9 mouse cellular contexts compared by ENCODE assay signal in genomic region chr7:115204916-115205315, GRCm38 (mm10).
DNase-seq lines count a peak whose midpoint lies in the region; ATAC-seq and TF ChIP-seq lines count a peak whose summit lies in the region.
"Had no signal": no experiment of that assay in that cellular context is flagged by ENCODE, and none has a peak within 500 bp of the region (broad histone marks: within the 10 kb centered on the region; RNA-seq: fewer than 3 reads in every experiment).

No protein-coding gene starts in this region.

- H3K4me3 ChIP-seq in kidney, adult 2 months (ENCODE audit: insufficient read depth, low read depth, low read length): no peak overlapping the region
- H3K4me3 ChIP-seq in lung, embryonic 15.5 days: no peak overlapping the region
- no peak overlapping the region for H3K4me3 ChIP-seq in forebrain, embryonic 11.5 days (ENCODE audit: low read depth, low read length)

- H3K27me3 ChIP-seq in kidney, adult 2 months (replicated peaks; ENCODE audit: control insufficient read depth, insufficient read depth, low read length): no peaks in the 10 kb centered on the region
- H3K27me3 ChIP-seq in lung, embryonic 15.5 days: no peaks in the 10 kb centered on the region
- H3K27me3 ChIP-seq in forebrain, embryonic 11.5 days (ENCODE audit: control insufficient read depth, insufficient read depth, low read length): no peaks in the 10 kb centered on the region

- no peaks in the 10 kb centered on the region for H3K9me3 ChIP-seq in lung, embryonic 15.5 days
- H3K9me3 ChIP-seq in forebrain, embryonic 11.5 days (ENCODE audit: control insufficient read depth, low read length): no peaks in the 10 kb centered on the region

- WGBS in kidney, adult 2 months: 10% methylated on average over 3 of the region's 3 CpGs
- 11% methylated on average over 3 of the region's 3 CpGs for WGBS in lung, embryonic 15.5 days
- WGBS in forebrain, embryonic 11.5 days: 67% methylated on average over 3 of the region's 3 CpGs

- H3K4me1 ChIP-seq in kidney, adult 2 months (ENCODE audit: control insufficient read depth, insufficient read depth, low read length): no peaks in the 10 kb centered on the region
- peaks cover 14% of the 10 kb centered on the region; the same call in 1 of the 2 replicates for H3K4me1 ChIP-seq in lung, embryonic 15.5 days
- H3K4me1 ChIP-seq in forebrain, embryonic 11.5 days (replicated peaks; ENCODE audit: control insufficient read depth, insufficient read depth, low read length): 0 out of 2 replicates have a peak, but pooled peaks cover 3% of the 10 kb centered on the region

- H3K36me3 ChIP-seq in kidney, adult 2 months (ENCODE audit: control insufficient read depth, insufficient read depth, low read length): no peaks in the 10 kb centered on the region
- H3K36me3 ChIP-seq in lung, embryonic 15.5 days: no peaks in the 10 kb centered on the region
- no peaks in the 10 kb centered on the region for H3K36me3 ChIP-seq in forebrain, embryonic 11.5 days (ENCODE audit: control insufficient read depth, insufficient read depth, low read length)

- TF ChIP-seq CTCF in kidney, adult 2 months (conservative IDR thresholded peaks at IDR 0.05; ENCODE audit: insufficient read depth, insufficient read length, low read depth, low read length): no peak

- ATAC-seq in lung, embryonic 15.5 days (ENCODE audit: borderline replicate concordance, extremely low read depth, low FRiP score, low TSS enrichment): peak; percentile 77
- ATAC-seq in forebrain, embryonic 11.5 days (replicated peaks; ENCODE audit: low FRiP score): no peak

- TF ChIP-seq POLR2A in kidney, adult 2 months (IDR thresholded peaks at IDR 0.05; ENCODE audit: low read depth, low read length): no peak

- H3K9ac ChIP-seq in lung, embryonic 15.5 days: no peak overlapping the region
- no peak overlapping the region for H3K9ac ChIP-seq in forebrain, embryonic 11.5 days (ENCODE audit: low read length)

- peak; percentile 1 for DNase-seq in NIH3T3 (ENCODE audit: low read depth)
- peak; percentile 54 for DNase-seq in adrenal gland, postnatal 14 days
- DNase-seq in kidney, adult 2 months: peak; percentile 62
- DNase-seq in frontal cortex, adult 2 months (ENCODE audit: extremely low spot score in 1 of 2, low spot score in 1 of 2): no peak
- DNase-seq in forebrain, embryonic 11.5 days (ENCODE audit: low spot score): no peak
- no peak for DNase-seq in frontal cortex, postnatal 14 days (ENCODE audit: low spot score in 2 of 2)
- DNase-seq: cerebellum, postnatal 25 days; right cerebral cortex, postnatal 25 days had no signal

- H3K4me2 ChIP-seq in lung, embryonic 15.5 days: no peak overlapping the region
- H3K4me2 ChIP-seq in forebrain, embryonic 11.5 days (ENCODE audit: low read depth, low read length, severe bottlenecking): no peak overlapping the region

- H3K27ac ChIP-seq in kidney, adult 2 months (ENCODE audit: insufficient read depth, low read depth, low read length): no peak overlapping the region
- H3K27ac ChIP-seq in lung, embryonic 15.5 days: no peak overlapping the region
- H3K27ac ChIP-seq in forebrain, embryonic 11.5 days (ENCODE audit: low read depth, low read length): no peak overlapping the region

Comparison
In these comparisons a context has a peak if more than half of its experiments do, and no peak if none do; other contexts are left out.
1. DNase-seq: peak in NIH3T3 (single experiment), adrenal gland, postnatal 14 days (single experiment) and kidney, adult 2 months (single experiment); none in frontal cortex, adult 2 months (0 of 2), forebrain, embryonic 11.5 days (single experiment) and frontal cortex, postnatal 14 days (0 of 2).